Mouse (Mus musculus): ENCODE data around the gene Tspan10.

- TF ChIP-seq EP300 (IDR thresholded peaks at IDR 0.05; ENCODE audit: low read depth): no peak
- no peak for TF ChIP-seq CTCF (IDR thresholded peaks at IDR 0.05; ENCODE audit: low read depth)
Observed at GRCm38 (mm10) chr11:120418592-120418991, 23.9 kb upstream of the Tspan10 start.
